Mouse (Mus musculus) E14TG2a.4 (cell line): ENCODE results near the gene Osbpl6.

Experiments
- CTCF ChIP-seq: conservative IDR thresholded peaks from 2 replicates; pipeline ENCODE4 v1.5.1; 2014; ENCODE audit warnings: low read length
- NANOG ChIP-seq: IDR thresholded peaks from 2 replicates; pipeline ENCODE4 v1.6.1; 2014; ENCODE audit warnings: borderline replicate concordance, low read length, mixed read lengths
- POU5F1 ChIP-seq: IDR thresholded peaks from 2 replicates; pipeline ENCODE4 v1.6.1; 2014; ENCODE audit warnings: low read length, borderline replicate concordance

DNA sequence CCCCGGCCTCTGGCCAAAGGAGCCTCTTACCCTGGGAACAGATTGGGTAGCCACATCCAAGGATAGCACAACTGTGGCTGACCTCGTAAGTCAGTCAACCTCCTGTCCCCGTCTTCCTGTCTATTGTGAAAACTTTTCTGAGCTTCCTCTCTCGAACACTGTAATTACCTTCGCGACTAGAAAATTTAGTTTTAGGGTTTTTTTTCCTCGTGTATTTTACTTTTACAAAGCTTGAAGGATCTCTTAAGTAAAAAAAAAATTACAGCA lies 35.7 kb upstream of the Osbpl6 start:
- TF ChIP-seq CTCF (no peak), NANOG (no peak), POU5F1 (no peak)
